ENCODE assay signal across 8 mouse cellular contexts in the genomic region with DNA sequence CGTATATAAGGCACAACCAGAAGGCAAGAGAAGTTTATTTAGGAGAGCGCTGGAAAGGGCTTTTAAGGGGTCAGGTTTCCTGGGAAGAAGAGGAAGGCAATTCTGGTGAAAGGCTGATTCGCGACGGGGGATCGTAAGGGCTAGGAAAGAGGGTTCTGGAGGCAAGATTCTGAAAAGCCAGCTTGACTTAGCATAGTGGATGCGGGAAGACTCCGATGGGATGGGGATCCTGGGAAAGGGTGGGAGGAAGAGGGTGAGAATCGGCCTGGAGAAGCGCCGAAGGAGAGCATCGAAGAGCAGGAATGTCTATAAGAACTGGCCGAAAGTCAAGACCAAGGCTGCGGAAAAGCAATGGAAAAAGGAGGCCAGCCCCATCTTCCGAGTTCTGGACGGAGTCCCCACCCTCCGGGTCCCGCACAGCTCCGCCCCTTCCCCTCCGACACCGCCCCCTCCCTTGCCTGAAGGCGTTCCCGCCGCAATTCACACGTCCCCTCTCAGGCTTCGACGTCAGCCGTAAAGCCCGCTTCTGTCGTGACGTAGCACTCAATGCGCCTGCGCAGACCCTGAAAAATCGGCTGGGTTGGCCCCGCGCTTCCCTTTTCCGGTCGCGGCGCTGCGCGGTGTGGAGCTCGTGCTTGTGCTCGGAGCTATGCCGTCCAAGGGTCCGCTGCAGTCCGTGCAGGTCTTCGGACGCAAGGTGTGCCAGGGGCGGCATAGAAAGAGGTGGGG. TPM values are rescaled to one million over a fixed set of nuclear protein-coding genes. Genes with fewer than 3 reads are reported as not detected.
DNase-seq lines count a peak whose midpoint lies in the region; ATAC-seq and TF ChIP-seq lines count a peak whose summit lies in the region.

A gene (plus strand): TSS at position 498 of the 729 bp plus-strand sequence.

- peak; percentile 80 for TF ChIP-seq POLR2A in cortical plate, adult 2 months (IDR thresholded peaks at IDR 0.05; ENCODE audit: extremely low read depth, insufficient read depth, low read length)

- peak within 1 kb of the TSS; percentile 50 for H3K4me3 ChIP-seq in cortical plate, adult 2 months (ENCODE audit: insufficient read depth, low read length)

- H3K4me1 ChIP-seq in cortical plate, adult 2 months (ENCODE audit: control insufficient read depth, insufficient read depth, low read length) = no peaks in the 10 kb centered on the region

- TF ChIP-seq CTCF in cortical plate, adult 2 months (IDR thresholded peaks at IDR 0.05; ENCODE audit: extremely low read depth, insufficient read depth, low read length) = no peak

- peak; percentile 79 for ATAC-seq in activated CD4-positive, CD25-positive, alpha-beta regulatory T cell, adult 4 months
- ATAC-seq in megakaryocyte progenitor cell, adult 5-6 weeks (replicated peaks; ENCODE audit: poor library complexity) = peak; percentile 92

- peak within 1 kb of the TSS; percentile 44; the same call in 1 of the 2 replicates for H3K27ac ChIP-seq in cortical plate, adult 2 months (ENCODE audit: insufficient read depth, low read length)

- peak; percentile 98 for DNase-seq in gastrocnemius, postnatal 10 days
- peak; percentile 99 for DNase-seq in induced T-regulatory cell, adult 2 months (ENCODE audit: low read depth)
- DNase-seq in left cerebral cortex, adult 9 months (ENCODE audit: low spot score in 2 of 2) = peak; percentile 89 to 97
- DNase-seq in right cerebral cortex, postnatal 14 days = peak; percentile 99
- DNase-seq in urinary bladder, postnatal 36 days (ENCODE audit: low spot score in 2 of 2) = peak; percentile 96 to 99

RNA-seq across cellular contexts. Expression of the gene that starts here (rescaled TPM):
- 1,000 to 10,000 TPM; 1,380 to 1,513 TPM for polyA plus RNA-seq in activated CD4-positive, CD25-positive, alpha-beta regulatory T cell, adult 4 months (2017; shearing (Covaris generic))
- polyA plus RNA-seq in cortical plate, adult 2 months (2012; rRNA removed) = 648 and 653 TPM in 2 replicates
- 100 to 1,000 TPM; 757 to 807 TPM for total RNA-seq in gastrocnemius, postnatal 10 days (2021)
- 3,279 and 3,562 TPM in 2 replicates for total RNA-seq in megakaryocyte progenitor cell, adult 5-6 weeks (2015)
- 756 and 903 TPM in 2 replicates for total RNA-seq in megakaryocyte progenitor cell, adult 5-6 weeks (2017)

Comparison
In these comparisons a context has a peak if more than half of its experiments do, and no peak if none do; other contexts are left out.
1. Peak in every context shown above with its lines: DNase-seq, ATAC-seq, H3K4me3 ChIP-seq and H3K27ac ChIP-seq.